Mouse (Mus musculus) ES-E14 (cell line): ENCODE results near the gene Wfdc5. TPM values are rescaled to one million over a fixed set of nuclear protein-coding genes. Genes with fewer than 3 reads are reported as not detected.

ENCODE experiments used
- DNase-seq: peaks from one replicate; pipeline ENCODE4 v3.0.0-alpha.2; 2013; ENCODE audit warnings: low read depth, low spot score
- H3K27ac ChIP-seq: 2 replicates; pipeline ENCODE4 v1.5.1; 2012; ENCODE audit warnings: low read depth, mild to moderate bottlenecking, low read length, moderate library complexity, mixed read lengths; ENCODE audit not compliant: poor library complexity, insufficient read depth, severe bottlenecking
- H3K36me3 ChIP-seq: 2 replicates; pipeline ENCODE4 v1.6.1; 2012; ENCODE audit warnings: mild to moderate bottlenecking, low read length, moderate library complexity, mixed read lengths; ENCODE audit not compliant: control insufficient read depth, poor library complexity, insufficient read depth, severe bottlenecking
- H3K4me1 ChIP-seq, 2 experiments: fragments of 150-350 bp in 1 of 2; sonication (generic) in 1 of 2; 2 replicates each; pipeline ENCODE4 v1.6.1; 2012; ENCODE audit warnings: low read length in 2 of 2, mild to moderate bottlenecking in 1 of 2, mixed read lengths in 1 of 2; ENCODE audit not compliant: control insufficient read depth in 2 of 2, insufficient read depth in 2 of 2, poor library complexity in 1 of 2
- H3K4me3 ChIP-seq, 2 experiments: fragments of 150-350 bp in 1 of 2; sonication (generic) in 1 of 2; 2 replicates each; pipeline ENCODE4 v1.5.1; 2012; ENCODE audit warnings: low read length in 2 of 2, low read depth in 1 of 2, mild to moderate bottlenecking in 1 of 2, mixed read lengths in 1 of 2; ENCODE audit not compliant: insufficient read depth in 1 of 2, poor library complexity in 1 of 2, severe bottlenecking in 1 of 2
- H3K9ac ChIP-seq: 2 replicates; pipeline ENCODE4 v1.6.1; 2012; ENCODE audit warnings: low read depth, mild to moderate bottlenecking, low read length, mixed read lengths; ENCODE audit not compliant: poor library complexity, insufficient read depth, severe bottlenecking
- H3K9me3 ChIP-seq: fragments of 150-350 bp; sonication (generic); 2 replicates; pipeline ENCODE4 v1.6.1; 2012; ENCODE audit warnings: low read depth, mild to moderate bottlenecking, low read length; ENCODE audit not compliant: control insufficient read depth, insufficient read depth
- CHD2 ChIP-seq: IDR thresholded peaks from 2 replicates; pipeline ENCODE4 v1.6.1; 2014; ENCODE audit warnings: mild to moderate bottlenecking, low read depth, low read length, inconsistent platforms
- HCFC1 ChIP-seq: IDR thresholded peaks from 2 replicates; pipeline ENCODE4 v1.6.1; 2012; ENCODE audit warnings: low read length, inconsistent platforms, borderline replicate concordance; ENCODE audit not compliant: insufficient read depth
- MAFK ChIP-seq: IDR thresholded peaks from 2 replicates; pipeline ENCODE4 v1.6.1; 2014; ENCODE audit warnings: mild to moderate bottlenecking, low read depth, low read length, inconsistent platforms; ENCODE audit not compliant: insufficient read depth
- ZC3H11A ChIP-seq: IDR thresholded peaks from 2 replicates; pipeline ENCODE4 v1.6.1; 2012; ENCODE audit warnings: low read depth, mild to moderate bottlenecking, inconsistent platforms, low read length, borderline replicate concordance
- ZNF384 ChIP-seq: IDR thresholded peaks from 2 replicates; pipeline ENCODE4 v1.6.1; 2012; ENCODE audit warnings: low read depth, low read length, inconsistent platforms
- in situ Hi-C, 2 experiments: fragments of 600-800 bp; cut with MboI; formaldehyde crosslinking; loops; one replicate each; pipeline ENCODE4 v1.15.1; 2025; ENCODE audit warnings: low sequenced_read_pairs in 2 of 2, inconsistent platforms in 1 of 2; ENCODE audit not compliant: unreplicated experiment in 2 of 2
- total RNA-seq: library from RNA; depleted of rRNA; stranded (reverse); fragments of 300-350 nt; gene quantifications from 2 replicates; pipeline ENCODE4 v1.2.3, GENCODE M21; 2012

The Wfdc5 gene
- total RNA-seq, 1 experiment: not detected

DNA sequence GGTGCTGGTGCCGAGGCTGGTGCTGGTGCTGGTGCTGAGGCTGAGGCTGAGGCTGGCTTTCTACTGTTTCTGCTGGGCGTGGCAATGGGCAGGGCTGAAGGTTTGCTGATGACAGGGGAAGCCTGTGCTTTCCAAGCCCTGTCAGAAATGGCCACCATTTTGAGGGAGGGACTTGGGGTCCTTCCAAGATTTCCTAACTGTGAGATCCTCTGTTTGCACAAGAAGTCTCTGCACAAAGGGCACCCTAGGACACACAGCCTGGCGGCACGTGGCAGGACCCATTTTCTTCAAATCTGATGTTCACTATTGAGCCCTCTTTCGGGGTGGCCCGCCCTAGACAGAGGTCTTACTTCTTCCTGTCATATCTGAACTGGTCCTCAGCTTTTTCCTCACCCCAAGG, 8.0 kb upstream of the Wfdc5 start, which contains the start of gene Wfdc12:
Gene Wfdc12, minus strand, starts transcription at position 33 of the 400 bp plus-strand sequence.
- H3K36me3 ChIP-seq: no peaks in the 10 kb centered on the region
- H3K9me3 ChIP-seq: no peaks in the 10 kb centered on the region
- no peak within 1 kb of the TSS for H3K9ac ChIP-seq
- in situ Hi-C loops: no loop called here
- H3K4me1 ChIP-seq: no peaks in the 10 kb centered on the region
- no peak within 1 kb of the TSS for H3K27ac ChIP-seq
- no peak within 1 kb of the TSS for H3K4me3 ChIP-seq
- no peak for DNase-seq
- TF ChIP-seq HCFC1: no peak
- TF ChIP-seq ZNF384: no peak

DNA sequence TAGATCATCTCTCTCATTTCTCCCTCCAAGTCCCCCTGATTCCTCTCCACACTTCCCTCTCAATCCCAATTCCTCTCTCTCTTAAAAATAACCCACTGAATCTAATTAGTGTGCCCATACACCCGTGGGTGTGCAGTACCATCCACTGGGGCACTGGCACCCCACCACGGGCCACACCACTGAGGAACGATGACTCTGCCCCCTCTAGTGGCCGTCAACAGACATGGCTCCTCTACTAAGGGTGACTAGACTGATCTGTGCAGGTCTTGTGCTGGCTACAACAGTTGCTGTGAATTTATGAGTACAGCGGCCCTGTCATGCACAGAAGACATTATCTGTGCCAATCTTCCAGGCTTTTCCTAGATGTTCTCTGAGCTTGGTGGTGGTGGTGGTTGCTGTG, 6.2 kb upstream of the Wfdc5 start:
- Histone ChIP-seq H3K4me3 (no peak overlapping the region), H3K27ac (no peak overlapping the region), H3K36me3 (no peaks in the 10 kb centered on the region), H3K4me1 (peaks cover 0 to 5% of the 10 kb centered on the region in 2 experiments; a peak in 1 of 4 replicates), H3K9ac (no peak overlapping the region), H3K9me3 (no peaks in the 10 kb centered on the region)
- no peak for DNase-seq
- in situ Hi-C loops: no loop called here
- TF ChIP-seq ZC3H11A (no peak), ZNF384 (no peak), MAFK (no peak), HCFC1 (no peak), CHD2 (no peak)

DNA sequence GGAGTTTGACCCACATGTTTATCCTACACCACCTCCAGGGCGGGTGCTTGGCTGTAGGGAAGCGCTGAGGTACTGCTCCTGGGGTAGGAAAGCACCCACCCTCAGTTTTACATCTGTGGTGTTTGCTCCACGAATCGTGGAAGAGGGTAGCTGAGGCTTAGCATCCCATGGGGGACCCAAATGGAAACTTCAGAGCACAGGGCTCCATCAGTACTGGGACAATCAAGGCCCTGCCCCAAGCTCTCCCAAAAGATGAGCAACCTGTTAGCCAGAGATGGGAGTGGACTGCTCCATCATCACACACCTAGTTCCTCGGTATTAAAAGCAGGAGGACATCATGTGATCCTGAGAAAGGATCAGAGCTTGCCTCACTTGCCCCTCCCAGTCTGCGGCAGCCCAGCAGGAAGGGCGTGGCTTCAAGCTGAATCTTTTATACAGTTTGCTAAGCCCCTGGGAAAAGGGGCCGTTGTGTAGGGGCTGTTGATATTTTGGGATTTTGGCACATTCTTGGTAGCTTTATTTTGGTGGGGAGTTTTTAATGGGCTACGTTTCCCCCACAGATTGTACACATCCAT, 1.7 kb upstream of the Wfdc5 start:
- Histone ChIP-seq H3K36me3 (no peaks in the 10 kb centered on the region), H3K27ac (no peak overlapping the region), H3K4me3 (no peak overlapping the region), H3K4me1 (peaks cover 0 to 5% of the 10 kb centered on the region in 2 experiments; a peak in 1 of 4 replicates), H3K9ac (no peak overlapping the region), H3K9me3 (no peaks in the 10 kb centered on the region)
- in situ Hi-C loops: no loop called here
- TF ChIP-seq ZNF384: no peak
- TF ChIP-seq ZC3H11A: no peak
- TF ChIP-seq MAFK: no peak
- peak; percentile 13 for DNase-seq

DNA sequence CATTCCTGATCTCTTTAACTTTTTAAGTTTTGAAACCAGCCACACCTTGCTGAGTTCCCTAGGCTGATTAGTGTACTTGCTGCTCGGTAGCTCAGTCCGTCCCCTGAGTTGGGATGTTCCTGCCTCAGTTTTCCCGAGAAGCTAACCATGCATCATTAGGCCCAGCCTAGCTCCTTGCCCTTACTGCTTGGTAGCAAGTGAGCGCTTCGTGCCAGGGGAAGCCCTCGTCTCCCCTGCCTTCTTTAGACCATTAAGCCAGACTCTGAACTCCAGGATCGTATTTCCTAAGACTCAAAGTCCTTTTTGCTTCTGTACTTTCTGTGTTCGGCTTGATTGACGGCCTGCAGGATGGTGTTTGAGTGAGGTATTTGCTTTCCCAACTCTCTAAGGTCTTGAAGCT, 798 bp upstream of the Wfdc5 start:
- H3K36me3 ChIP-seq: no peaks in the 10 kb centered on the region
- H3K9ac ChIP-seq: no peak overlapping the region
- H3K9me3 ChIP-seq: no peaks in the 10 kb centered on the region
- no peak overlapping the region for H3K4me3 ChIP-seq
- peaks cover 0 to 5% of the 10 kb centered on the region in 2 experiments; a peak in 1 of 4 replicates for H3K4me1 ChIP-seq
- TF ChIP-seq ZC3H11A (no peak), ZNF384 (no peak), MAFK (no peak), CHD2 (no peak), HCFC1 (no peak)
- DNase-seq: no peak
- H3K27ac ChIP-seq: no peak overlapping the region
- in situ Hi-C loops: no loop called here

DNA sequence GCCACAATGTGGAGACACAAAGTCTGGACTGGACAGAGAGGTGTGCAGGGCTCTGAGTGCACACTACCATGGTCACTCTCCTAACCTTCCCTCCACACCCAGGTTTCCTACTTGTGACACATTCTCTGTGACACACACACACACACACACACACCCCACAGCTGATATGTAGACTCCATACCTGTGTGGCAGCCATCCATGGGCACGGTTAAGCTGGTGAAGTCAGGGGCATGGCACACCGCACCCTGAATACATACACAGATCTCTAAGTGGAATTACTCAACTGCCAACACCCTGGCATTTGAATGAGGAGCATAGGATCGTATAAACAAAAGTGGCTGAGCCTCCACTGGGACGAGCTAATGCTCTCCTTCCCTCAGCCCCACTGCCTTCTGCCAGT, 1.8 kb downstream of the Wfdc5 start:
- H3K27ac ChIP-seq: no peak overlapping the region
- no peak overlapping the region for H3K9ac ChIP-seq
- no peak for DNase-seq
- no peak overlapping the region for H3K4me3 ChIP-seq
- no peaks in the 10 kb centered on the region for H3K36me3 ChIP-seq
- H3K4me1 ChIP-seq: peaks cover 0 to 5% of the 10 kb centered on the region in 2 experiments; a peak in 1 of 4 replicates
- no peak for TF ChIP-seq ZC3H11A
- no peak for TF ChIP-seq HCFC1
- no peak for TF ChIP-seq CHD2
- TF ChIP-seq ZNF384: no peak
- no peak for TF ChIP-seq MAFK
- in situ Hi-C loops: no loop called here
- H3K9me3 ChIP-seq: no peaks in the 10 kb centered on the region
